Mouse (Mus musculus): ENCODE results near the gene Gal3st1.

DNA sequence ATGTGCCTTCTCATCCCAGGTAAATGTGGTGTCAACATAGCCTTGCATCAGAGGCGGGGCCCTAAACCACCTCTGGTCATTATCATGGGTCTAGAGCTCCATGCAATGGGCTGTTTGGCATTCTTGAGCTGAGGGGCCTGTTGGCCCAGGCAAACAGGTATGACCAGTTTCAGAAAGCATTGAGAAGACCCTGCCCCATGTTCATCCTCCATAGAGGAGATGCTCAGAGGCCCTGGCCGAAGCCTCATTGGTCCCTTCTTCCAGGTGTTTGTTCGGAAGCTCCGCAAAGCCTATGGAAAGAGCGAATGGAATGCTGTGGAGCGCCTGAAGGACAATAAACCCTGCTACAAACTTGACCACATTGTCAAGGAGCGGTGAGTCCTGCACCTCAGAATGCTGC, 13.1 kb upstream of the Gal3st1 start:
- no peak for TF ChIP-seq CTCF (IDR thresholded peaks at IDR 0.05; ENCODE audit: borderline replicate concordance, control insufficient read depth, extremely low read depth, insufficient read depth, low read length, poor library complexity)
- TF ChIP-seq POLR2A (IDR thresholded peaks at IDR 0.05; ENCODE audit: control insufficient read depth, extremely low read depth, insufficient read depth, low read length, poor library complexity), result no peak
